Mouse (Mus musculus): ENCODE results near the gene Tpbgl.

The Tpbgl gene

GRCm38 (mm10) chr7:99626376-99627270 is at the start of gene Tpbgl:
Gene Tpbgl (minus strand): TSS chr7:99627103.
- DNase-seq (ENCODE audit: low read depth, low spot score), result no peak

GRCm38 (mm10) chr7:99674890-99675289 is 48.0 kb upstream of the Tpbgl start:
- peak; percentile 92 for DNase-seq (ENCODE audit: low read depth, low spot score)

- peak; percentile 90 for DNase-seq (ENCODE audit: low read depth, low spot score)
Observed at GRCm38 (mm10) chr7:99674209-99674608, 47.3 kb upstream of the Tpbgl start.

- DNase-seq (ENCODE audit: low read depth, low spot score), result no peak
Observed at GRCm38 (mm10) chr7:99673188-99673587, 46.3 kb upstream of the Tpbgl start.

- no peak for DNase-seq (ENCODE audit: low read depth, low spot score)
Observed at GRCm38 (mm10) chr7:99671544-99672435, 44.9 kb upstream of the Tpbgl start.

- no peak for DNase-seq (ENCODE audit: low read depth, low spot score)
Observed at GRCm38 (mm10) chr7:99670915-99671314, 44.0 kb upstream of the Tpbgl start.

GRCm38 (mm10) chr7:99668802-99669201 is 41.9 kb upstream of the Tpbgl start:
- DNase-seq (ENCODE audit: low read depth, low spot score), result no peak

- DNase-seq (ENCODE audit: low read depth, low spot score), result no peak
Observed at GRCm38 (mm10) chr7:99667096-99667495, 40.2 kb upstream of the Tpbgl start.

- DNase-seq (ENCODE audit: low read depth, low spot score), result no peak
Observed at GRCm38 (mm10) chr7:99665731-99666452, 39.0 kb upstream of the Tpbgl start.

- no peak for DNase-seq (ENCODE audit: low read depth, low spot score)
Observed at GRCm38 (mm10) chr7:99664571-99665485, 37.9 kb upstream of the Tpbgl start.

GRCm38 (mm10) chr7:99663507-99664220 is 36.8 kb upstream of the Tpbgl start:
- no peak for DNase-seq (ENCODE audit: low read depth, low spot score)

GRCm38 (mm10) chr7:99662311-99662710 is 35.4 kb upstream of the Tpbgl start:
- no peak for DNase-seq (ENCODE audit: low read depth, low spot score)

GRCm38 (mm10) chr7:99661571-99662230 is 34.8 kb upstream of the Tpbgl start:
- DNase-seq (ENCODE audit: low read depth, low spot score), result no peak

GRCm38 (mm10) chr7:99661071-99661470 is 34.2 kb upstream of the Tpbgl start:
- DNase-seq (ENCODE audit: low read depth, low spot score), result no peak

- DNase-seq (ENCODE audit: low read depth, low spot score), result peak; percentile 82
Observed at GRCm38 (mm10) chr7:99659379-99660029, 32.6 kb upstream of the Tpbgl start.

- no peak for DNase-seq (ENCODE audit: low read depth, low spot score)
Observed at GRCm38 (mm10) chr7:99654244-99654643, 27.3 kb upstream of the Tpbgl start.

- no peak for DNase-seq (ENCODE audit: low read depth, low spot score)
Observed at GRCm38 (mm10) chr7:99649585-99649984, 22.7 kb upstream of the Tpbgl start.

GRCm38 (mm10) chr7:99648623-99649022 is 21.7 kb upstream of the Tpbgl start:
- no peak for DNase-seq (ENCODE audit: low read depth, low spot score)

- DNase-seq (ENCODE audit: low read depth, low spot score), result no peak
Observed at GRCm38 (mm10) chr7:99644701-99645100, 17.8 kb upstream of the Tpbgl start.

Measured in A20 (cell line).